Mouse (Mus musculus) A20 (cell line): ENCODE measurements at regions not wholly inside any gene's neighbourhood (a gene's known extent, or its start where the extent isn't known, plus 50 kb on each side); places are given as distances from the start of the nearest gene placed in this dataset.

Source experiments
- DNase-seq: peaks from one replicate; pipeline ENCODE4 v3.0.0-alpha.2; 2011; ENCODE audit warnings: low read depth, low spot score

GRCm38 (mm10) chr1:15155046-15155445 is 938.1 kb downstream of the 4930444P10Rik start:
- DNase-seq, result no peak

DNA sequence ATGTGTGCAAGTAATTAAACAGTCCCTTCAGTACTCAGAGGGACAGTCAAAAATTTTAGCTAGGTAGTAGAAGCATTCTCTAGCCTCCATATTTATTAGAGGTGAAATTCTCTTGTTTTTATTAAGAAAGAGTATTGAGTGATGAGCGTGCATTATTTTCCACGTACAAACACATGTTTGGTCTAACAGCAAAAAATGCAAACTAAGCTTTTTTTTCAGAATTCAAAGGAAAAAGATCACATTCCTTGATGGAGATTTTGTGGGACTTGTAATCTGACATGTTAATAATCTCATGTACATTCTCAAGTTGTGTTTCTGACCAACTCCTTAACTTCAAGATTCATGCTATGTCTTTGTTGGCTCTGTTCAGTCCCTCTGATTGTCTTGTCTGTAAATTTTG is 939.2 kb downstream of the 4930444P10Rik start:
- DNase-seq, result no peak

GRCm38 (mm10) chr1:15143922-15144591 is 949.1 kb downstream of the 4930444P10Rik start:
- no peak for DNase-seq

DNA sequence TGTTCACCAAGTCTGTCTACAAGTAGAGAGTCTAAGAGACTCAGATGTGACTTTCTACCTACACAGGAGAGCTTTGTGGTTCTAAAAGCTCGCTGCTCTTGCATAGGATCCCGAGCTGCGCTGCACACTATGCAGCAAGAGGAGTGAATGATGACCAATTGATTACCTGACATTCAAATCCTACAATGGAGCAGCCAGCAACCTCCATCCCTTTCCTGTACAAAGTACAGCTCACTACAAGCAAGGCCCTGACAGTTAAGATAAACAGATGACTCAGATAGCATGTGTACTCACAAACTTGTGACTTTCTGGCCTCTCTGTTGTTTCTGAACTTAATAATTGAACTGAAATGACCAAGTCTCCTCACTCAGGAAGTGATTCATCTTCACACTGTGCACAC is 974.7 kb downstream of the 4930444P10Rik start:
- no peak for DNase-seq

- no peak for DNase-seq
Observed at GRCm38 (mm10) chr1:15111420-15111819, 981.7 kb downstream of the 4930444P10Rik start.

DNA sequence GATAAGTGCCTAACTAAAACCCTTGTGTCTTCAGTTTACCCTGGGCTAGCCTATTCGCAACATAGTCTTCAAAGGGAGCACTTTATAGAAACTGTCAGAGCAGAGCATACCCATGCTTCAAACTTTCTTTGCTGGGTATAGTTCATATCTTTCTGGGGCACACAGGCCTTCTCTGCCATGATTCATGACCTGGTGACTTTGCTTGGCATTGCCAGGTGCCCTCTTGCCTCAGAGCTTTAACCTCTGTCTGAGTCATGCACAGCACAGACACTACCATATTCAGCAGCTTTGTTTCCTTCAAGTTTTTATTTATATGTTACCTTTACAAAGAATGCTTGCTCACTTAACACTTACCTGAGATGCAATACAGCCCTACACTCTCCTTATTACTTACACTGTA is 1022.8 kb downstream of the 4930444P10Rik start:
- DNase-seq, result no peak

- no peak for DNase-seq
Observed at GRCm38 (mm10) chr1:15034047-15034446, 1059.1 kb downstream of the 4930444P10Rik start.

DNA sequence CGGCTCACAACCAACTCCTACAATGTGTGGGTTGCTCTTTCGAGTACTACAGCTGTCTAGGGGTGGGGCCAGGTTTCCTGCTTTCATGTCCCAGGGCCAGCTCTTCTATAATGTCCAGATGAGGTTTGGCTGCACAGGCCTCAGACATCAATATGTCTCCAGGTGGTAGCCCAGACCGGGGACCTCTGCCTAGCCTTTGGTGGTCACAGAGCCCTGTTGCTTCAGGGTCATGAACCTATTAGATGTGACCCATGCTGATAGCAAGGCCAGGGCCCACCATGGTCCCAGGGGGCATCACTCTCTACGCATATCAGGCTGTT is 1074.7 kb downstream of the 4930444P10Rik start:
- DNase-seq, result no peak

GRCm38 (mm10) chr1:15017689-15018459 is 1075.3 kb downstream of the 4930444P10Rik start:
- DNase-seq, result no peak

GRCm38 (mm10) chr1:15007663-15008344 is 1085.3 kb downstream of the 4930444P10Rik start:
- DNase-seq, result peak; percentile 34

DNA sequence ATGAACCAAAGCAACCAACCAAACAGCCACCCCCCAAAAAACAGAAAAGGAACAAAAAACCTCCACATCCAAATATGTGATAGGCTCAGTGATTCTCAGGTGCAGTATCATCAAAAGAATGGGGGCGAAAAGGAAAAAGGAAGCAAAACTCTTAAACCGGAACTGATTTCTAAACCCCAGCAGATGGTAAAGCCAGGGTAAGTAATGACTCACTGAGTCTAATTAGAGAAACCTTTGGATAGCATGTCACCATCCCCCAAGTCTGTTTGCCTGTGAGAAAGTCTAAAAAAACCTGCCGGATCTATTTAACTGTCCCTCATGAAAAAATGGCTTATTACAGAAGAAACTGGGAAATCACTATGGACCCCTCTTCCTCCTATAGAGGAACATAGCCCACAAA is 1097.8 kb downstream of the 4930444P10Rik start:
- peak; percentile 39 for DNase-seq

DNA sequence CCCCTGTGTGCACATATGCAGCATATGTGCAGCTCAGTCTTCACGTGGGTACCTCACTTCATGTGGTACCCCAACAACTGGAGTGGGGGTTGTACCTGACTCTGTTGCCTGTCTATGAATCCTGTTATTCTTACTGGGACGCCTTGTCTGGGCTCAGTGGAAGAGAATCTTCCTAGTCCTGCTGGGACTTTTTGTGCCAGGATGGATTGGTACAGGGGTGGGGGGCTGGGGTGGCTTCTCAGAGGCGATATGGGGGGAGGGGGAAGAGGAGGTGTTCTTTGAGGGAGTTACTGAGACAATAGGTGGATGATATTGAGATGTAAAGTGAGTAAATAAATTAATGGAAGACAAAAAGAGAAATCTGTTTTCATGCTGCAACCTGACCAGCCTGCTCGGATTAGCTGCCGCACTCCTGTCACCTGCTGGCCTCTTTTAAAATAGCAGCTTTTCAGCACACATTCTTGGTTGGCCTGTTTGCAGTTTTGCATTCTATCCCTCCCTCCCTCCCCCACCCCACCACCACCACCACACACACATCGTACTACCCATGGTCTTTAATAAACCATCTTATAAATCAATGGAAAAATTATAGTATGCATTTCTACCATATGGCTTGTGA is 1112.9 kb downstream of the 4930444P10Rik start:
- DNase-seq, result no peak
